Mouse (Mus musculus) cerebellum, postnatal 36 days (tissue): ENCODE data around the gene Cttn.

ENCODE experiments used
- DNase-seq, 2 experiments: peaks; one replicate each; pipeline ENCODE4 v3.0.0; 2021 to 2022; ENCODE audit warnings: mixed read lengths in 2 of 2

The Cttn gene

GRCm38 (mm10) chr7:144470545-144471059, at the start of gene Cttn:
TSS of gene Cttn (minus strand) at chr7:144471009.
- DNase-seq: peak; percentile 83 to 84

- DNase-seq: no peak
Observed at GRCm38 (mm10) chr7:144519852-144520251, 49.0 kb upstream of the Cttn start.

GRCm38 (mm10) chr7:144516711-144517110, 45.9 kb upstream of the Cttn start:
- DNase-seq: peak; percentile 36 to 40

GRCm38 (mm10) chr7:144509090-144509489, 38.3 kb upstream of the Cttn start:
- DNase-seq: no peak

- no peak for DNase-seq
Observed at GRCm38 (mm10) chr7:144506807-144507206, 36.0 kb upstream of the Cttn start.

GRCm38 (mm10) chr7:144503959-144504358, 33.1 kb upstream of the Cttn start:
- DNase-seq: no peak

GRCm38 (mm10) chr7:144492931-144493330, 22.1 kb upstream of the Cttn start:
- DNase-seq: no peak

GRCm38 (mm10) chr7:144490201-144490873, 19.5 kb upstream of the Cttn start:
- no peak for DNase-seq

GRCm38 (mm10) chr7:144489067-144489774, 18.4 kb upstream of the Cttn start:
- no peak for DNase-seq

GRCm38 (mm10) chr7:144480314-144480713, 9.5 kb upstream of the Cttn start:
- no peak for DNase-seq

- DNase-seq: no peak
Observed at GRCm38 (mm10) chr7:144479569-144479968, 8.8 kb upstream of the Cttn start.

GRCm38 (mm10) chr7:144475741-144476140, 4.9 kb upstream of the Cttn start:
- DNase-seq: no peak

GRCm38 (mm10) chr7:144473486-144473885, 2.7 kb upstream of the Cttn start:
- no peak for DNase-seq

GRCm38 (mm10) chr7:144471103-144471502, 294 bp upstream of the Cttn start:
- no peak for DNase-seq

- peak; percentile 11 to 21 for DNase-seq
Observed at GRCm38 (mm10) chr7:144469908-144470544, 783 bp downstream of the Cttn start.

GRCm38 (mm10) chr7:144469181-144469641, 1.6 kb downstream of the Cttn start:
- no peak for DNase-seq

- DNase-seq: no peak
Observed at GRCm38 (mm10) chr7:144468741-144469140, 2.1 kb downstream of the Cttn start.

GRCm38 (mm10) chr7:144462577-144462976, 8.2 kb downstream of the Cttn start:
- no peak for DNase-seq

- no peak for DNase-seq
Observed at GRCm38 (mm10) chr7:144461246-144461902, 9.4 kb downstream of the Cttn start.

GRCm38 (mm10) chr7:144458881-144459280, 11.9 kb downstream of the Cttn start:
- no peak for DNase-seq

- DNase-seq: no peak
Observed at GRCm38 (mm10) chr7:144450661-144451060, 20.1 kb downstream of the Cttn start.

GRCm38 (mm10) chr7:144449637-144450570, 20.9 kb downstream of the Cttn start:
- DNase-seq: peak; percentile 80 to 86
